Mouse (Mus musculus) heart, embryonic 11.5 days (tissue): Measurements from ENCODE around the gene Esm1. TPM values are rescaled to one million over a fixed set of nuclear protein-coding genes. Genes with fewer than 3 reads are reported as not detected.

ENCODE experiments used
- ATAC-seq: fragments of 200-750 bp; cut with Nextera tagmentation; replicated peaks from 2 replicates; pipeline ENCODE4 v1.8.0; 2017; ENCODE audit warnings: moderate library complexity; ENCODE audit not compliant: insufficient number of reproducible peaks, low FRiP score, low TSS enrichment
- H3K27ac ChIP-seq: fragments of 300-500 bp; sonication (generic); 2 replicates; pipeline ENCODE4 v1.5.1; 2014; ENCODE audit warnings: mild to moderate bottlenecking, low read depth, low read length
- H3K27me3 ChIP-seq: fragments of 300-500 bp; sonication (generic); 2 replicates; pipeline ENCODE4 v1.6.1; 2014; ENCODE audit warnings: mild to moderate bottlenecking, low read length, mixed read lengths; ENCODE audit not compliant: control insufficient read depth, insufficient read depth
- H3K36me3 ChIP-seq: fragments of 300-500 bp; sonication (generic); 2 replicates; pipeline ENCODE4 v1.6.1; 2014; ENCODE audit warnings: mild to moderate bottlenecking, low read length, moderate library complexity, mixed read lengths; ENCODE audit not compliant: control insufficient read depth, insufficient read depth
- H3K4me1 ChIP-seq: fragments of 300-500 bp; sonication (generic); 2 replicates; pipeline ENCODE4 v1.6.1; 2014; ENCODE audit warnings: low read length; ENCODE audit not compliant: control insufficient read depth, insufficient read depth
- H3K4me2 ChIP-seq: fragments of 300-500 bp; sonication (generic); 2 replicates; pipeline ENCODE4 v1.6.1; 2014; ENCODE audit warnings: mild to moderate bottlenecking, moderate library complexity
- H3K4me3 ChIP-seq: fragments of 300-500 bp; sonication (generic); 2 replicates; pipeline ENCODE4 v1.5.1; 2014; ENCODE audit warnings: low read depth, low read length
- H3K9ac ChIP-seq: fragments of 300-500 bp; sonication (generic); 2 replicates; pipeline ENCODE4 v1.6.1; 2014; ENCODE audit warnings: mild to moderate bottlenecking, low read depth, low read length, moderate library complexity
- H3K9me3 ChIP-seq: fragments of 300-500 bp; sonication (generic); replicated peaks from 2 replicates; pipeline ENCODE4 v1.6.1; 2016; ENCODE audit warnings: low read length; ENCODE audit not compliant: control insufficient read depth
- WGBS: fragments of 180-500 bp; shearing (Covaris S2); extraction: QIAGEN DNeasy Blood & Tissue Kit; methylation state at CpG from one replicate; pipeline ENCODE4 v1.1.7; 2014; ENCODE audit not compliant: insufficient replicate concordance; 5-methylcytosine and 5-hydroxymethylcytosine counted together
- polyA plus RNA-seq: library from polyadenylated mRNA; unstranded; fragments of >200 nt; fragmentation: Nextera tagmentation; extraction: Ambion mirVana; gene quantifications from 2 replicates; pipeline ENCODE4 v1.2.1, GENCODE M21; 2014

The Esm1 gene
- 0.44 and 0.90 TPM in 2 replicates for polyA plus RNA-seq

GRCm38 (mm10) chr13:113209624-113210023 lies at the start of gene Esm1:
Gene Esm1 (plus strand): TSS chr13:113209659.
- 35% methylated on average over 15 of the region's 15 CpGs for WGBS
- H3K4me1 ChIP-seq: peaks cover 8% of the 10 kb centered on the region
- no peaks in the 10 kb centered on the region for H3K9me3 ChIP-seq
- peak within 1 kb of the TSS; percentile 40 for H3K4me2 ChIP-seq
- no peaks in the 10 kb centered on the region for H3K36me3 ChIP-seq
- no peak within 1 kb of the TSS for H3K27ac ChIP-seq
- 0 out of 2 replicates have a peak, but pooled peaks have one; percentile 7 for ATAC-seq
- H3K9ac ChIP-seq: no peak within 1 kb of the TSS
- H3K27me3 ChIP-seq: no peaks in the 10 kb centered on the region
- H3K4me3 ChIP-seq: no peak within 1 kb of the TSS; the same call in 1 of the 2 replicates

GRCm38 (mm10) chr13:113164252-113165005 lies 45.0 kb upstream of the Esm1 start:
- 85% methylated on average over 5 of the region's 5 CpGs for WGBS
- no peak overlapping the region for H3K9ac ChIP-seq
- no peak overlapping the region for H3K27ac ChIP-seq
- no peaks in the 10 kb centered on the region for H3K4me1 ChIP-seq
- H3K27me3 ChIP-seq: no peaks in the 10 kb centered on the region
- H3K36me3 ChIP-seq: no peaks in the 10 kb centered on the region
- no peak for ATAC-seq
- no peak overlapping the region for H3K4me3 ChIP-seq
- no peak overlapping the region for H3K4me2 ChIP-seq
- no peaks in the 10 kb centered on the region for H3K9me3 ChIP-seq

GRCm38 (mm10) chr13:113168018-113168534 lies 41.4 kb upstream of the Esm1 start:
- H3K9me3 ChIP-seq: no peaks in the 10 kb centered on the region
- H3K4me2 ChIP-seq: no peak overlapping the region
- no peak overlapping the region for H3K9ac ChIP-seq
- no peak overlapping the region for H3K27ac ChIP-seq
- H3K4me1 ChIP-seq: no peaks in the 10 kb centered on the region
- H3K4me3 ChIP-seq: no peak overlapping the region
- H3K36me3 ChIP-seq: no peaks in the 10 kb centered on the region
- ATAC-seq: no peak
- 72% methylated on average over 9 of the region's 9 CpGs for WGBS
- H3K27me3 ChIP-seq: no peaks in the 10 kb centered on the region

- Histone ChIP-seq H3K36me3 (no peaks in the 10 kb centered on the region), H3K9ac (no peak overlapping the region), H3K9me3 (no peaks in the 10 kb centered on the region), H3K27ac (no peak overlapping the region), H3K4me2 (no peak overlapping the region), H3K4me3 (no peak overlapping the region), H3K27me3 (no peaks in the 10 kb centered on the region), H3K4me1 (no peaks in the 10 kb centered on the region)
- ATAC-seq: no peak
These were observed 39.2 kb upstream of the Esm1 start for GRCm38 (mm10) chr13:113170256-113170655.

GRCm38 (mm10) chr13:113174162-113174561 lies 35.3 kb upstream of the Esm1 start:
- no peak for ATAC-seq
- Histone ChIP-seq H3K9me3 (no peaks in the 10 kb centered on the region), H3K4me2 (no peak overlapping the region), H3K27ac (no peak overlapping the region), H3K36me3 (no peaks in the 10 kb centered on the region), H3K27me3 (no peaks in the 10 kb centered on the region), H3K4me1 (no peaks in the 10 kb centered on the region), H3K4me3 (no peak overlapping the region), H3K9ac (no peak overlapping the region)
- 82% methylated on average over 6 of the region's 6 CpGs for WGBS

GRCm38 (mm10) chr13:113183310-113183709 lies 26.1 kb upstream of the Esm1 start:
- Histone ChIP-seq H3K27ac (no peak overlapping the region), H3K9ac (no peak overlapping the region), H3K9me3 (no peaks in the 10 kb centered on the region), H3K4me1 (no peaks in the 10 kb centered on the region), H3K4me3 (no peak overlapping the region), H3K4me2 (no peak overlapping the region), H3K27me3 (no peaks in the 10 kb centered on the region), H3K36me3 (no peaks in the 10 kb centered on the region)
- no peak for ATAC-seq
- 84% methylated on average over 8 of the region's 8 CpGs for WGBS

GRCm38 (mm10) chr13:113183720-113184119 lies 25.7 kb upstream of the Esm1 start:
- no peak for ATAC-seq
- H3K9ac ChIP-seq: no peak overlapping the region
- H3K27ac ChIP-seq: no peak overlapping the region
- H3K27me3 ChIP-seq: no peaks in the 10 kb centered on the region
- H3K4me1 ChIP-seq: no peaks in the 10 kb centered on the region
- WGBS: 82% methylated on average over 4 of the region's 4 CpGs
- no peak overlapping the region for H3K4me2 ChIP-seq
- H3K4me3 ChIP-seq: no peak overlapping the region
- no peaks in the 10 kb centered on the region for H3K36me3 ChIP-seq
- H3K9me3 ChIP-seq: no peaks in the 10 kb centered on the region

- no peaks in the 10 kb centered on the region for H3K36me3 ChIP-seq
- 53% methylated on average over 13 of the region's 13 CpGs for WGBS
- H3K4me3 ChIP-seq: no peak overlapping the region
- H3K4me1 ChIP-seq: no peaks in the 10 kb centered on the region; the same call in 1 of the 2 replicates
- no peak overlapping the region for H3K27ac ChIP-seq
- H3K4me2 ChIP-seq: no peak overlapping the region
- H3K27me3 ChIP-seq: no peaks in the 10 kb centered on the region
- ATAC-seq: no peak
- H3K9me3 ChIP-seq: no peaks in the 10 kb centered on the region
- H3K9ac ChIP-seq: no peak overlapping the region
These were observed 12.4 kb upstream of the Esm1 start for GRCm38 (mm10) chr13:113196808-113197674.
